Mouse (Mus musculus) heart, embryonic 10.5 days (tissue): ENCODE results near the gene Cacng8. TPM values are rescaled to one million over a fixed set of nuclear protein-coding genes. Genes with fewer than 3 reads are reported as not detected.
"Not testable (repeated sequence)": the region's sequence is repeated elsewhere in the genome, so short reads cannot be mapped to it uniquely, and the experiment has no call there.

Source experiments
- DNase-seq: peaks from one replicate; pipeline ENCODE4 v3.0.0-alpha.2; 2017; ENCODE audit warnings: low spot score
- H3K27ac ChIP-seq: fragments of 300-500 bp; sonication (generic); 2 replicates; pipeline ENCODE4 v1.5.1; 2016; ENCODE audit warnings: mild to moderate bottlenecking
- H3K27me3 ChIP-seq: fragments of 300-500 bp; sonication (generic); 2 replicates; pipeline ENCODE4 v1.6.1; 2016; ENCODE audit warnings: mild to moderate bottlenecking; ENCODE audit not compliant: poor library complexity, insufficient read depth, severe bottlenecking
- H3K36me3 ChIP-seq: fragments of 300-500 bp; sonication (generic); 2 replicates; pipeline ENCODE4 v1.6.1; 2016; ENCODE audit warnings: mild to moderate bottlenecking, moderate library complexity
- H3K4me1 ChIP-seq: fragments of 300-500 bp; sonication (generic); 2 replicates; pipeline ENCODE4 v1.6.1; 2016; ENCODE audit warnings: mild to moderate bottlenecking
- H3K4me3 ChIP-seq: fragments of 300-500 bp; sonication (generic); 2 replicates; pipeline ENCODE4 v1.5.1; 2016; ENCODE audit warnings: mild to moderate bottlenecking, moderate library complexity
- H3K9me3 ChIP-seq: fragments of 300-500 bp; sonication (generic); 2 replicates; pipeline ENCODE4 v1.6.1; 2016; ENCODE audit warnings: mild to moderate bottlenecking, moderate library complexity
- WGBS: fragments of 180-500 bp; shearing (Covaris S2); methylation state at CpG from one replicate; pipeline ENCODE4 v1.1.7; 2016; 5-methylcytosine and 5-hydroxymethylcytosine counted together
- polyA plus RNA-seq: library from polyadenylated mRNA; unstranded; fragments of >200 nt; fragmentation: Nextera tagmentation; extraction: Ambion mirVana; gene quantifications from 2 replicates; pipeline ENCODE4 v1.2.1, GENCODE M21; 2016

The Cacng8 gene
- polyA plus RNA-seq, 1 experiment from 2014 or later = 1.8 TPM

GRCm38 (mm10) chr7:3391081-3391451 is 583 bp downstream of the Cacng8 start:
- H3K9me3 ChIP-seq = no peaks in the 10 kb centered on the region
- H3K27me3 ChIP-seq = peaks cover 27% of the 10 kb centered on the region; the same call in 1 of the 2 replicates
- DNase-seq = no peak
- no peak overlapping the region for H3K27ac ChIP-seq
- WGBS = 4% methylated on average over 12 of the region's 12 CpGs
- peak overlapping the region; percentile 47 for H3K4me3 ChIP-seq
- H3K36me3 ChIP-seq = no peaks in the 10 kb centered on the region
- 0 out of 2 replicates have a peak, but pooled peaks cover 4% of the 10 kb centered on the region for H3K4me1 ChIP-seq

DNA sequence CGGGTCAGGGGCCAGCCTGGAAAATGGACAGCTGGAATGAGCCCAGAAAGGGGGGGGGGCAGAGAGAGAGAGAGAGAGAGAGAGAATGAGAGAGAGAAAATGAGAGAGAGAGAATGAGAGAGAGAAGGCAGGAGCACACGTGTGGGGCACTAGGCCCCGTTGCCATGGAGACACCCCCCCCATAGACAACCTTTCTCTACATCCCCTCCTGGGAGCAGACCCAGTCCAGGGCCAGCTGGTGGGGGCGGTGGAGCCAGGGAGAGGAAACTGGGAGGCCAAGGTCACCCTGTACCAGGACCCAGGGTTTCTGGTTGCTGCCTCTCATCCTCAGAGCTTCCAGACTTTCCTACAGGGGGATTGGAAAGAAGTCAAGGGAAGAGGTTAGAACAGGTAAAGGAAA is 1.3 kb downstream of the Cacng8 start:
- H3K4me1 ChIP-seq = 0 out of 2 replicates have a peak, but pooled peaks cover 4% of the 10 kb centered on the region
- DNase-seq = no peak
- peaks cover 27% of the 10 kb centered on the region; the same call in 1 of the 2 replicates for H3K27me3 ChIP-seq
- H3K9me3 ChIP-seq = no peaks in the 10 kb centered on the region
- whole genome bisulfite sequencing = 14% methylated on average over 4 of the region's 4 CpGs
- H3K27ac ChIP-seq = no peak overlapping the region
- H3K36me3 ChIP-seq = no peaks in the 10 kb centered on the region
- no peak overlapping the region for H3K4me3 ChIP-seq

- no peak for DNase-seq
- WGBS = 66% methylated on average over 10 of the region's 10 CpGs
Observed at GRCm38 (mm10) chr7:3397355-3397754, 6.9 kb downstream of the Cacng8 start.

GRCm38 (mm10) chr7:3397797-3398196 is 7.3 kb downstream of the Cacng8 start:
- H3K4me1 ChIP-seq = no peaks in the 10 kb centered on the region
- no peak for DNase-seq
- WGBS = 67% methylated on average over 7 of the region's 7 CpGs
- no peak overlapping the region for H3K27ac ChIP-seq
- H3K27me3 ChIP-seq = no peaks in the 10 kb centered on the region
- H3K9me3 ChIP-seq = no peaks in the 10 kb centered on the region
- no peaks in the 10 kb centered on the region for H3K36me3 ChIP-seq
- H3K4me3 ChIP-seq = no peak overlapping the region

More at GRCm38 (mm10) chr7:3397355-3397754, 6.9 kb downstream of the Cacng8 start:
- Histone ChIP-seq H3K36me3 (no peaks in the 10 kb centered on the region), H3K27ac (no peak overlapping the region), H3K4me3 (no peak overlapping the region), H3K27me3 (0 out of 2 replicates have a peak, but pooled peaks cover 4% of the 10 kb centered on the region), H3K4me1 (no peaks in the 10 kb centered on the region), H3K9me3 (no peaks in the 10 kb centered on the region)

- not testable (repeated sequence) for H3K4me3 ChIP-seq, H3K9me3 ChIP-seq, H3K36me3 ChIP-seq, DNase-seq, H3K27me3 ChIP-seq, H3K27ac ChIP-seq, H3K4me1 ChIP-seq
- 91% methylated on average over 8 of the region's 8 CpGs for WGBS
Observed at GRCm38 (mm10) chr7:3398363-3398762, 7.9 kb downstream of the Cacng8 start.

DNA sequence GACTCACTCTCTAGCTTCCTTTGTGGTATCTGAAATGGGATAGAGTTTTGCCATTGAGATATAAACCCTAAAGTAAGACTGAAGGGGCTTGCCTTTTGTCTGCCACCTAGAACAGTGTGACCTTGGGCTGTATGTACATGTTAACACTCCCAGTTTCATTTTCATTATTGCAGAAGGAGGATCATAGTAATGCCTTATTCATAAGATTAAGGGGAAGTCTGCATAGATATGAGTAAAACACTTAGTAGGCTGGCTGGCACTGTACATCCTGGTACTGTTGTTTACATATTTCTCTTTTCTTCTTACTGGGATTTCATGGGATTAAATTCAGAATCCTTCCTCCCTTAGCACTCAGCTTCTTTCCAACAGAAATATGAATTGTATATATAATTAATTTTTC is 9.5 kb downstream of the Cacng8 start:
- H3K27ac ChIP-seq = no peak overlapping the region
- H3K27me3 ChIP-seq = no peaks in the 10 kb centered on the region
- H3K4me1 ChIP-seq = no peaks in the 10 kb centered on the region
- no peaks in the 10 kb centered on the region for H3K36me3 ChIP-seq
- H3K4me3 ChIP-seq = no peak overlapping the region
- DNase-seq = no peak
- H3K9me3 ChIP-seq = no peaks in the 10 kb centered on the region

- H3K36me3 ChIP-seq = no peaks in the 10 kb centered on the region
- H3K27ac ChIP-seq = no peak overlapping the region
- H3K4me3 ChIP-seq = no peak overlapping the region
- H3K9me3 ChIP-seq = no peaks in the 10 kb centered on the region; the same call in 1 of the 2 replicates
- no peak for DNase-seq
- H3K4me1 ChIP-seq = peaks cover 10% of the 10 kb centered on the region; the same call in 1 of the 2 replicates
- H3K27me3 ChIP-seq = peaks cover 34% of the 10 kb centered on the region
- WGBS = 50% methylated on average over 11 of the region's 11 CpGs
Observed at GRCm38 (mm10) chr7:3409729-3410520, 19.4 kb downstream of the Cacng8 start.

- no peak overlapping the region for H3K27ac ChIP-seq
- H3K9me3 ChIP-seq = no peaks in the 10 kb centered on the region; the same call in 1 of the 2 replicates
- DNase-seq = peak; percentile 84
- peak overlapping the region; percentile 58 for H3K4me3 ChIP-seq
- WGBS = under 1% methylated on average over 33 of the region's 33 CpGs
- H3K4me1 ChIP-seq = peaks cover 13% of the 10 kb centered on the region; the same call in 1 of the 2 replicates
- H3K27me3 ChIP-seq = peaks cover 48% of the 10 kb centered on the region
- H3K36me3 ChIP-seq = no peaks in the 10 kb centered on the region
Observed at GRCm38 (mm10) chr7:3411160-3411941, 20.9 kb downstream of the Cacng8 start.

GRCm38 (mm10) chr7:3412036-3412435 is 21.6 kb downstream of the Cacng8 start:
- Histone ChIP-seq H3K9me3 (no peaks in the 10 kb centered on the region; the same call in 1 of the 2 replicates), H3K27me3 (peaks cover 55% of the 10 kb centered on the region), H3K36me3 (no peaks in the 10 kb centered on the region), H3K4me1 (peaks cover 13% of the 10 kb centered on the region; the same call in 1 of the 2 replicates), H3K27ac (no peak overlapping the region), H3K4me3 (peak overlapping the region; percentile 58)
- no peak for DNase-seq
- WGBS = 2% methylated on average over 20 of the region's 20 CpGs

GRCm38 (mm10) chr7:3414888-3415287 is 24.4 kb downstream of the Cacng8 start:
- Histone ChIP-seq H3K4me1 (peaks cover 13% of the 10 kb centered on the region; the same call in 1 of the 2 replicates), H3K27me3 (peaks cover 80% of the 10 kb centered on the region), H3K9me3 (no peaks in the 10 kb centered on the region; the same call in 1 of the 2 replicates), H3K36me3 (no peaks in the 10 kb centered on the region), H3K27ac (peak overlapping the region; percentile 76), H3K4me3 (peak overlapping the region; percentile 75)
- WGBS = 1% methylated on average over 47 of the region's 47 CpGs
- no peak for DNase-seq

GRCm38 (mm10) chr7:3415378-3415777 is 24.9 kb downstream of the Cacng8 start:
- Histone ChIP-seq H3K36me3 (no peaks in the 10 kb centered on the region), H3K27ac (peak overlapping the region; percentile 76), H3K4me3 (peak overlapping the region; percentile 75), H3K27me3 (peaks cover 85% of the 10 kb centered on the region), H3K4me1 (peaks cover 13% of the 10 kb centered on the region; the same call in 1 of the 2 replicates), H3K9me3 (no peaks in the 10 kb centered on the region; the same call in 1 of the 2 replicates)
- under 1% methylated on average over 46 of the region's 60 CpGs for WGBS
- no peak for DNase-seq

DNA sequence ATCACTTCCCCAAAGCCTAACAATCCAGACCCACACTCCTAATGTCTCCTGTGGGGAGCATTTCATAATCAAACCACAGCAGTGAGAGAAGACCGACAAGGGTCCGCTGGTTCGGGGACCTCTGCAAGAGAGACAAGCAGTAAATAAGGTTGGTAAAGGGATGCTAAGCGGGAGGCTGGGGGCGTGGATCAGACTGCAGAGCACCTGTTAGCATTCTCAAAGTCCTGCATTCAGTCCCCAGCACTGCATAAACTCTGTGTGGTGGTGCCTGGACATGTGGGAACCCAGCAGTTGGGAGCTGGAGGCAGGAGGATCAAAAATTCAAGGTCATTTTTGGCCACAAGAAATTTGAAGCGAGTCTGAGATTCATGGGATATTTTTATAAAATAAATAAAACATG is 29.5 kb downstream of the Cacng8 start:
- no peak overlapping the region for H3K4me3 ChIP-seq
- H3K27ac ChIP-seq = no peak overlapping the region
- no peak for DNase-seq
- peaks cover 87% of the 10 kb centered on the region for H3K27me3 ChIP-seq
- WGBS = 48% methylated on average over 6 of the region's 6 CpGs
- H3K36me3 ChIP-seq = no peaks in the 10 kb centered on the region
- peaks cover 26% of the 10 kb centered on the region for H3K4me1 ChIP-seq
- H3K9me3 ChIP-seq = no peaks in the 10 kb centered on the region

DNA sequence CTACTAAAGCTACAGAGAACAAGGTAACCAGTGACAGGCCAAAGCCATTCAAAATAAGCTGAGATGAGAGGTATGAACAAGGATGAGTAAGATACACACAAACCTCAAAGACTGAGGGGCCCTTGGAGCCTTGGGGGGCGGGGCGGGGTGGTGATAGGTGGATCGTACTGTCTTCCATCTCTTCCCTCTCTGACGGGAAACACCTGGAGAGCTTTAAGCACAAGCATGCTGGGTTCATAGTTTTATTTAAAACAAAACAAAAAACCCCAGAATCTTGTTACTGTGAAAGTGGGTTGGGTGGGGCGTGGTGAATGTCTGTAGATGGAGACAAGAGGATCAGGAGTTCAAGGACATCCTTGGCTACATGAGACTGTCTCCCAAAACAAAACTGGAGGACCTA is 30.0 kb downstream of the Cacng8 start:
- DNase-seq = no peak
- Histone ChIP-seq H3K27me3 (peaks cover 87% of the 10 kb centered on the region), H3K4me3 (no peak overlapping the region), H3K9me3 (no peaks in the 10 kb centered on the region), H3K36me3 (no peaks in the 10 kb centered on the region), H3K27ac (no peak overlapping the region), H3K4me1 (peaks cover 24% of the 10 kb centered on the region)
- 47% methylated on average over 5 of the region's 5 CpGs for WGBS
